Mouse (Mus musculus) CH12.LX (cell line): ENCODE measurements at regions not wholly inside any gene's neighbourhood (a gene's known extent, or its start where the extent isn't known, plus 50 kb on each side); places are given as distances from the start of the nearest gene placed in this dataset.
"Not testable (repeated sequence)": the region's sequence is repeated elsewhere in the genome, so short reads cannot be mapped to it uniquely, and the experiment has no call there.

Experiments used
- DNase-seq: peaks from one replicate; pipeline ENCODE4 v3.0.0-alpha.2; 2013; ENCODE audit errors: extremely low read depth
- H3K27ac ChIP-seq: 2 replicates; pipeline ENCODE4 v1.5.1; 2012; ENCODE audit warnings: low read depth, mild to moderate bottlenecking, control low read depth, moderate library complexity; ENCODE audit not compliant: insufficient read depth
- H3K27me3 ChIP-seq: replicated peaks from 2 replicates; pipeline ENCODE3; 2012; ENCODE audit warnings: inconsistent platforms
- H3K36me3 ChIP-seq, 2 experiments: replicated peaks in 1 of 2; 2 replicates each; pipeline versions ENCODE3 to v1.6.1; 2012; ENCODE audit warnings: inconsistent platforms in 1 of 2, low read length in 1 of 2, mild to moderate bottlenecking in 1 of 2, mixed read lengths in 1 of 2, moderate library complexity in 1 of 2; ENCODE audit not compliant: control insufficient read depth in 1 of 2, insufficient read depth in 1 of 2
- H3K4me1 ChIP-seq, 2 experiments: 2 replicates each; pipeline ENCODE4 v1.6.1; 2012; ENCODE audit warnings: inconsistent platforms in 1 of 2, moderate library complexity in 1 of 2; ENCODE audit not compliant: insufficient read depth in 2 of 2, control insufficient read depth in 1 of 2
- H3K4me2 ChIP-seq: 2 replicates; pipeline ENCODE4 v1.6.1; 2012; ENCODE audit warnings: low read depth, mild to moderate bottlenecking, control low read depth; ENCODE audit not compliant: poor library complexity, insufficient read depth, severe bottlenecking
- H3K4me3 ChIP-seq, 3 experiments: fragments of 150-350 bp in 1 of 3; sonication (generic) in 1 of 3; replicated peaks in 1 of 3; 2 replicates each; pipeline versions ENCODE3 to v1.5.1; 2011 to 2012; ENCODE audit warnings: low read depth in 2 of 3, low read length in 2 of 3, mild to moderate bottlenecking in 2 of 3, moderate library complexity in 2 of 3, control low read depth in 1 of 3, improper control_type of control experiment in 1 of 3, inconsistent platforms in 1 of 3, mixed read lengths in 1 of 3; ENCODE audit not compliant: poor library complexity in 1 of 3
- H3K79me2 ChIP-seq: replicated peaks from 2 replicates; pipeline ENCODE4 v1.6.1; 2012; ENCODE audit warnings: mild to moderate bottlenecking, moderate library complexity; ENCODE audit not compliant: control insufficient read depth, poor library complexity, insufficient read depth, severe bottlenecking; ENCODE audit errors: extremely low read depth
- H3K9ac ChIP-seq: 2 replicates; pipeline ENCODE4 v1.6.1; 2012; ENCODE audit warnings: low read depth, mild to moderate bottlenecking, control low read depth, moderate library complexity; ENCODE audit not compliant: insufficient read depth
- H3K9me3 ChIP-seq: replicated peaks from 2 replicates; pipeline ENCODE3; 2012; ENCODE audit warnings: low read length, inconsistent platforms, mixed read lengths
- NRF1 ChIP-seq: IDR thresholded peaks from 2 replicates; pipeline ENCODE4 v1.6.1; 2014; ENCODE audit warnings: low read depth, mild to moderate bottlenecking, inconsistent platforms, low read length, improper control_type of control experiment, moderate library complexity
- dilution Hi-C: fragments of 300-500 bp; cut with MboI; formaldehyde crosslinking; loops from 2 replicates; pipeline ENCODE4 v1.14.3; 2020; ENCODE audit warnings: low sequenced_read_pairs; ENCODE audit not compliant: extremely low pct_unique_long_range_greater_than_20kb, extremely low pct_ligation_motif_present
- in situ Hi-C: fragments of 300-500 bp; cut with MboI; formaldehyde crosslinking; loops from 3 replicates; pipeline ENCODE4 v1.14.3; 2019; ENCODE audit warnings: low sequenced_read_pairs, low pct_ligation_motif_present, low pct_unique_long_range_greater_than_20kb, mixed read lengths

DNA sequence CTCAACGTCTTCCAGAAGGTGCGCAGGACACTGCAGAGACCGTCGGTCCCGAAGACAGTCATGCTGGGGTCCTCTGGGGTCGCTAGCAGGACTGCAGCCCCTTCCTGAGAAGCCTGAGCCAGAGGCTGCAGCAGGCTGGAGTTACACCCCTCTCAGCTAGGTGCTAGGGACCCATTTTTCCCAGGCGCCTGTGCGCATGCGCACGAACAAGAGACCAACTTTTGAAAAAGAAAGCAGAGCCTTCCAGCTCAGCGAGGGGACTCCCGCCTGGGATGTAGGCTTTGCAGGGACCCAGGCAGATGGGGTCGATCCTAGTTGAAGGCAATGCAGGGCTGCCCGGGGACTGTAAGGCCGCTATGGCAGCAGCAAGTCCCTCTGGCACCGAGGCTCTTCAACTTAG, 104.7 kb upstream of the Atg7 start:
- H3K9ac ChIP-seq, H3K27me3 ChIP-seq, H3K4me2 ChIP-seq, H3K4me3 ChIP-seq, H3K4me1 ChIP-seq, H3K36me3 ChIP-seq, H3K27ac ChIP-seq, dilution Hi-C loops, in situ Hi-C loops, H3K9me3 ChIP-seq, DNase-seq, H3K79me2 ChIP-seq: not testable (repeated sequence)
- peak; percentile 65 for TF ChIP-seq NRF1

GRCm38 (mm10) chr6:114550096-114550669, 92.7 kb upstream of the Atg7 start:
- in situ Hi-C loops, result not testable (repeated sequence)

DNA sequence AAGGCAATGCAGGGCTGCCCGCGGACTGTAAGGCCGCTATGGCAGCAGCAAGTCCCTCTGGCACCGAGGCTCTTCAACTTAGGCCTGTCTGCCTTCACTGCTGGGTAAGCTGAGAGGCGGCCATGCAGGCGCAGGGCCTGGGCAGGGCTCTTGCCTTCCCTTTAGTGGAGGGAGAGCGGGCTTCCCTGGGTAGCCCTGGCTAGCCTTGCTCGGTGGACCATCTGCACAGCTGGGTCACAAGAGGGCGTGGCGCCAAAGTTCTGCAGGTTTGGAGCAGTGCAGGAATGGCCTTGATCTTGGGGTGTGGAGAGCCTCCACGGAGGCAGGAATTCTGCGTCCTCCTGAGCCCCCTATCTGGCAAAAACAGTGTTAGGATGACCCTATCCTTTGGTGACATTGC, 89.8 kb upstream of the Atg7 start:
- in situ Hi-C loops, DNase-seq: not testable (repeated sequence)

More at GRCm38 (mm10) chr6:114550096-114550669, 92.7 kb upstream of the Atg7 start:
- TF ChIP-seq NRF1, result peak; percentile 61
- H3K9me3 ChIP-seq, H3K27me3 ChIP-seq, H3K4me1 ChIP-seq, H3K79me2 ChIP-seq, dilution Hi-C loops, H3K4me2 ChIP-seq, H3K9ac ChIP-seq, H3K4me3 ChIP-seq, H3K27ac ChIP-seq, DNase-seq, H3K36me3 ChIP-seq: not testable (repeated sequence)

GRCm38 (mm10) chr6:114555186-114555585, 87.7 kb upstream of the Atg7 start:
- dilution Hi-C loops, H3K9me3 ChIP-seq, H3K36me3 ChIP-seq, H3K79me2 ChIP-seq, in situ Hi-C loops, H3K4me3 ChIP-seq, DNase-seq, H3K27ac ChIP-seq, H3K4me1 ChIP-seq, H3K4me2 ChIP-seq, H3K27me3 ChIP-seq, H3K9ac ChIP-seq: not testable (repeated sequence)

More for the DNA sequence above, 89.8 kb upstream of the Atg7 start:
- H3K27me3 ChIP-seq, H3K27ac ChIP-seq, H3K79me2 ChIP-seq, dilution Hi-C loops, H3K9ac ChIP-seq, H3K4me1 ChIP-seq, H3K9me3 ChIP-seq, H3K4me2 ChIP-seq, H3K36me3 ChIP-seq, H3K4me3 ChIP-seq: not testable (repeated sequence)
